Mouse (Mus musculus): ENCODE data around the gene Tom1. TPM values are rescaled to one million over a fixed set of nuclear protein-coding genes. Genes with fewer than 3 reads are reported as not detected.

The Tom1 gene
- polyA plus RNA-seq, 2 experiments = 35.1 to 35.7 TPM

DNA sequence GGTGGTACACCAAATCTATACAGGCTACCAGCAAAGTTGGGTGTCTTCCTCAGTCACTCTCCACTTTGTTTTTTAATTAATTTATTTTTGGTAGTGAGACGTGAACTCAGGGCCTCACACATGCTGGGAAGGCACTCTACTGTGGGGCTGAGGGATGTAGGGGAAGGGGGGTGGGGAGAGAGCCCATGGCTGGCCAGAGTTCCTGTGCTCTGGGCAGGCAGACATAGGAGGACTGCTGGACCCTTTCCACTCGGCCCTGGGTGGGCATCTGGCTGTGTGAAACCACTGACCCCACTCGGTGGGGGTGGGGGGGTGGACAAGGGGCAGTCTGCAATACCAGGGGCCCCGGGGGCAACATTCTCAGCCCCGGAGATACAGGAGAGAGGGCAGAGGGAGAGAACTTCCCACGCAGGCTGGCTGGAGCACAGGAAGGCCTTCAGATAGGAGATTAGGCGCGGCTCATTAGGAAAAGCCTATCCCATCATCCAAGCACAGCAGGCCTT, 69.9 kb downstream of the Tom1 start:
- WGBS = 67% methylated on average over 8 of the region's 8 CpGs
- H3K4me1 ChIP-seq (ENCODE audit: control insufficient read depth, insufficient read depth, low read length) = no peaks in the 10 kb centered on the region
- no peak overlapping the region for H3K27ac ChIP-seq (replicated peaks; ENCODE audit: low read depth, low read length)
- H3K4me2 ChIP-seq (replicated peaks; ENCODE audit: low read depth, low read length, severe bottlenecking) = no peak overlapping the region
- no peak overlapping the region for H3K4me3 ChIP-seq (replicated peaks; ENCODE audit: low read length)
- H3K9me3 ChIP-seq (ENCODE audit: control insufficient read depth, low read length) = no peaks in the 10 kb centered on the region
- no peaks in the 10 kb centered on the region for H3K27me3 ChIP-seq (ENCODE audit: control insufficient read depth, insufficient read depth, low read length)
- TF ChIP-seq POLR2A (IDR thresholded peaks at IDR 0.05; ENCODE audit: borderline replicate concordance, extremely low read depth, insufficient read depth, insufficient read length) = no peak
- no peak overlapping the region for H3K9ac ChIP-seq (ENCODE audit: low read depth, low read length, severe bottlenecking)
- DNase-seq (ENCODE audit: low spot score) = no peak
- peaks cover 7% of the 10 kb centered on the region for H3K36me3 ChIP-seq (ENCODE audit: control insufficient read depth, insufficient read depth, low read length)
- no peak for ATAC-seq (ENCODE audit: low FRiP score, low read depth)

DNA sequence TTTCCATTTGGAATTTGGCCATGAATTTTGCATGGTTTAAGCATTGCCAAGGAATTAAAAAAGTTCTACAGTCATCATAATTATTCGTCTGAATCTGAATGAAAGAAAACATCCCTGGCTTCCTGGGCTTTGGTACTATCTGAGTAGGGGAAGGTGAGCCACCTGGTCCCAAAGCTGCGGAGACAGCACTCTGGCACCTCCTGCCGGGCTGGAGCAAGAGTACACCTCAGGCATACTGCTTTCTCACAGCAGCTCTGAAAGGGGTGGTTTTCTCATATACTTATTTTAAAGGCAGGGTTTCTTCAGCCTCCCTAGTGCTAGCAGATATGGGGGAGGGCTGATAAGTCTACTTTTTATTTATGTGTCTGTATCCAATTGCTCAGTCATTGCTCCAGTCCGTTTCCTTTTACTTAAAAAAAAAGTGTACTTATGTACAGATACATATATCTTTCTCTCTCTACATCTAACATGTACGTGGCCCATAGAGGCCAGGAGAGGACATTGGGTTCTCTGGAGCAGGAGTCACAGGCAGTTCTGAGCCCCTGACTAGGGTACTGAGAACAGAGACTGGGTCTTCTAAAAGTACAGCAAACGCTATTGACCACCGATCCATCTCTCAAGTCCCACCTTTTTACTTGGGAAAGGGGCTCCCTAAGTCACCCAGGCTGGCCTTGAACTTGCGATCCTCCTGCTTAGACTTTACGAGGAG, 75.2 kb downstream of the Tom1 start:
- Histone ChIP-seq H3K4me3 (replicated peaks; ENCODE audit: low read length) (peak overlapping the region; percentile 76), H3K27me3 (ENCODE audit: control insufficient read depth, insufficient read depth, low read length) (no peaks in the 10 kb centered on the region), H3K4me1 (ENCODE audit: control insufficient read depth, insufficient read depth, low read length) (peaks cover 16% of the 10 kb centered on the region), H3K27ac (replicated peaks; ENCODE audit: low read depth, low read length) (peak overlapping the region; percentile 91), H3K9ac (ENCODE audit: low read depth, low read length, severe bottlenecking) (peak overlapping the region; percentile 80), H3K36me3 (ENCODE audit: control insufficient read depth, insufficient read depth, low read length) (peaks cover 26% of the 10 kb centered on the region), H3K9me3 (ENCODE audit: control insufficient read depth, low read length) (no peaks in the 10 kb centered on the region), H3K4me2 (replicated peaks; ENCODE audit: low read depth, low read length, severe bottlenecking) (peak overlapping the region; percentile 73)
- peak; percentile 71 for ATAC-seq (ENCODE audit: low FRiP score, low read depth)
- peak; percentile 73 for DNase-seq (ENCODE audit: low spot score)
- TF ChIP-seq POLR2A (IDR thresholded peaks at IDR 0.05; ENCODE audit: borderline replicate concordance, extremely low read depth, insufficient read depth, insufficient read length) = no peak
- under 1% methylated on average over 9 of the region's 9 CpGs for WGBS

- no peaks in the 10 kb centered on the region for H3K9me3 ChIP-seq (ENCODE audit: control insufficient read depth, low read length)
- 2% methylated on average over 56 of the region's 59 CpGs for WGBS
- peak within 1 kb of the TSS; percentile 85 for H3K4me2 ChIP-seq (replicated peaks; ENCODE audit: low read depth, low read length, severe bottlenecking)
- TF ChIP-seq POLR2A (IDR thresholded peaks at IDR 0.05; ENCODE audit: borderline replicate concordance, extremely low read depth, insufficient read depth, insufficient read length) = peak; percentile 45; the same call in 1 of the 2 replicates
- H3K9ac ChIP-seq (ENCODE audit: low read depth, low read length, severe bottlenecking) = peak within 1 kb of the TSS; percentile 80
- H3K27me3 ChIP-seq (ENCODE audit: control insufficient read depth, insufficient read depth, low read length) = no peaks in the 10 kb centered on the region
- H3K27ac ChIP-seq (replicated peaks; ENCODE audit: low read depth, low read length) = peak within 1 kb of the TSS; percentile 91
- peaks cover 33% of the 10 kb centered on the region for H3K36me3 ChIP-seq (ENCODE audit: control insufficient read depth, insufficient read depth, low read length)
- H3K4me3 ChIP-seq (replicated peaks; ENCODE audit: low read length) = peak within 1 kb of the TSS; percentile 76
- H3K4me1 ChIP-seq (ENCODE audit: control insufficient read depth, insufficient read depth, low read length) = peaks cover 16% of the 10 kb centered on the region
- DNase-seq (ENCODE audit: low spot score) = peak; percentile 100
- ATAC-seq (ENCODE audit: low FRiP score, low read depth) = peak; percentile 98
Measured at GRCm38 (mm10) chr8:75109236-75109967, 75.9 kb downstream of the Tom1 start, which contains the start of gene Mcm5. Gene Mcm5 (plus strand): TSS chr8:75109569.

DNA sequence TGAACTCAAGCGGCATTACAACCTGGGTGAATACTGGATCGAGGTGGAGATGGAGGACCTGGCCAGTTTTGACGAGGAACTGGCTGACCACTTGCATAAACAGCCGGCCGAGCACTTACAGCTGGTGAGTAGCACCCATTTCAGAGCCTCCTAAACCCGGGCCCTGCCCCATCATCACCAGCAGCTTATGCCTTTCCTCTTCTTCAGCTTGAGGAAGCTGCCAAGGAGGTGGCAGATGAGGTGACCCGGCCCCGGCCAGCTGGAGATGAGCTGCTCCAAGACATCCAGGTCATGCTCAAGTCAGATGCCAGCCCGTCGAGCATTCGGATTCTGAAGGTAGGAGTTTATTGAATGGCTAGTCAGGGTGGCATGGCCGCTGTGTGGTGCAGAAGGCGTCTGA, 76.6 kb downstream of the Tom1 start:
- peaks cover 16% of the 10 kb centered on the region for H3K4me1 ChIP-seq (ENCODE audit: control insufficient read depth, insufficient read depth, low read length)
- H3K4me3 ChIP-seq (replicated peaks; ENCODE audit: low read length) = peak overlapping the region; percentile 76
- WGBS = 14% methylated on average over 13 of the region's 13 CpGs
- TF ChIP-seq POLR2A (IDR thresholded peaks at IDR 0.05; ENCODE audit: borderline replicate concordance, extremely low read depth, insufficient read depth, insufficient read length) = no peak
- no peaks in the 10 kb centered on the region for H3K27me3 ChIP-seq (ENCODE audit: control insufficient read depth, insufficient read depth, low read length)
- peak overlapping the region; percentile 85 for H3K4me2 ChIP-seq (replicated peaks; ENCODE audit: low read depth, low read length, severe bottlenecking)
- peak overlapping the region; percentile 76 for H3K9ac ChIP-seq (ENCODE audit: low read depth, low read length, severe bottlenecking)
- H3K36me3 ChIP-seq (ENCODE audit: control insufficient read depth, insufficient read depth, low read length) = peaks cover 40% of the 10 kb centered on the region
- H3K27ac ChIP-seq (replicated peaks; ENCODE audit: low read depth, low read length) = no peak overlapping the region
- ATAC-seq (ENCODE audit: low FRiP score, low read depth) (no peak), DNase-seq (ENCODE audit: low spot score) (no peak)
- H3K9me3 ChIP-seq (ENCODE audit: control insufficient read depth, low read length) = no peaks in the 10 kb centered on the region

DNA sequence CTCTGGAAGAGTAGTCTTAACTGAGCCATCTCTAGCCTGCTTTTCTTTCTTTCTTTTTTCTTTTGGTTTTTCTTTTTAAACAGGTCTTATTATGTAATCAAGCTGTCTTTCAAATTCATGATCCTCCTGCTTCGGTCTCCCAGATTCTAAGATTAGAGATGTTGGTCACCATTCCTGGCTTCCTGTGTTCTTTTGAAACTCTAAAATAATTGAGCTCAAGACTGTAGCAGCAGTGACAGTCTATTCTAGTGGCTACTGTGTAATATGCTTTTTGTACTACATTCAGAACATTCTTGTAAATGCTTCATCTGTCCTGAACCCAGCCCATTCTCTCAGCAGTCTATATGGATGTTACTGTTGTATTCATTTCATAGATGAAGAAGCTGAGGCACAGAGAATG, 85.0 kb downstream of the Tom1 start:
- H3K4me3 ChIP-seq (replicated peaks; ENCODE audit: low read length) = no peak overlapping the region
- 93% methylated on average over 1 of the region's 1 CpGs for WGBS
- no peak overlapping the region for H3K27ac ChIP-seq (replicated peaks; ENCODE audit: low read depth, low read length)
- no peaks in the 10 kb centered on the region for H3K4me1 ChIP-seq (ENCODE audit: control insufficient read depth, insufficient read depth, low read length)
- H3K4me2 ChIP-seq (replicated peaks; ENCODE audit: low read depth, low read length, severe bottlenecking) = no peak overlapping the region
- no peak overlapping the region for H3K9ac ChIP-seq (ENCODE audit: low read depth, low read length, severe bottlenecking)
- no peaks in the 10 kb centered on the region for H3K9me3 ChIP-seq (ENCODE audit: control insufficient read depth, low read length)
- DNase-seq (ENCODE audit: low spot score) = no peak
- peaks cover 96% of the 10 kb centered on the region for H3K36me3 ChIP-seq (ENCODE audit: control insufficient read depth, insufficient read depth, low read length)
- H3K27me3 ChIP-seq (ENCODE audit: control insufficient read depth, insufficient read depth, low read length) = no peaks in the 10 kb centered on the region
- ATAC-seq (ENCODE audit: low FRiP score, low read depth) = no peak
- TF ChIP-seq POLR2A (IDR thresholded peaks at IDR 0.05; ENCODE audit: borderline replicate concordance, extremely low read depth, insufficient read depth, insufficient read length) = no peak
